Mouse (Mus musculus) embryonic facial prominence, embryonic 10.5 days (tissue): Measurements from ENCODE around the gene Prl8a1. TPM values are rescaled to one million over a fixed set of nuclear protein-coding genes. Genes with fewer than 3 reads are reported as not detected.

ENCODE experiments used
- DNase-seq: peaks from one replicate; pipeline ENCODE4 v3.0.0-alpha.2; 2017; ENCODE audit warnings: low spot score
- H3K27ac ChIP-seq: fragments of 300-500 bp; sonication (generic); replicated peaks from 2 replicates; pipeline ENCODE4 v1.5.1; 2016; ENCODE audit warnings: mild to moderate bottlenecking
- H3K27me3 ChIP-seq: fragments of 300-500 bp; sonication (generic); replicated peaks from 2 replicates; pipeline ENCODE4 v1.6.1; 2016; ENCODE audit warnings: low read depth, mild to moderate bottlenecking; ENCODE audit not compliant: poor library complexity, severe bottlenecking
- H3K36me3 ChIP-seq: fragments of 300-500 bp; sonication (generic); replicated peaks from 2 replicates; pipeline ENCODE4 v1.6.1; 2016; ENCODE audit warnings: mild to moderate bottlenecking, moderate library complexity
- H3K4me1 ChIP-seq: fragments of 300-500 bp; sonication (generic); 2 replicates; pipeline ENCODE4 v1.6.1; 2016
- H3K4me3 ChIP-seq: fragments of 300-500 bp; sonication (generic); 2 replicates; pipeline ENCODE4 v1.5.1; 2016; ENCODE audit warnings: mild to moderate bottlenecking, moderate library complexity
- H3K9me3 ChIP-seq: fragments of 300-500 bp; sonication (generic); 2 replicates; pipeline ENCODE4 v1.6.1; 2016; ENCODE audit warnings: mild to moderate bottlenecking
- WGBS: fragments of 180-500 bp; shearing (Covaris S2); methylation state at CpG from one replicate; pipeline ENCODE4 v1.1.7; 2016; 5-methylcytosine and 5-hydroxymethylcytosine counted together
- polyA plus RNA-seq: library from polyadenylated mRNA; unstranded; fragments of >200 nt; fragmentation: Nextera tagmentation; extraction: Ambion mirVana; gene quantifications from 2 replicates; pipeline ENCODE4 v1.2.1, GENCODE M21; 2016

The Prl8a1 gene
- polyA plus RNA-seq: not detected in 2 replicates

DNA sequence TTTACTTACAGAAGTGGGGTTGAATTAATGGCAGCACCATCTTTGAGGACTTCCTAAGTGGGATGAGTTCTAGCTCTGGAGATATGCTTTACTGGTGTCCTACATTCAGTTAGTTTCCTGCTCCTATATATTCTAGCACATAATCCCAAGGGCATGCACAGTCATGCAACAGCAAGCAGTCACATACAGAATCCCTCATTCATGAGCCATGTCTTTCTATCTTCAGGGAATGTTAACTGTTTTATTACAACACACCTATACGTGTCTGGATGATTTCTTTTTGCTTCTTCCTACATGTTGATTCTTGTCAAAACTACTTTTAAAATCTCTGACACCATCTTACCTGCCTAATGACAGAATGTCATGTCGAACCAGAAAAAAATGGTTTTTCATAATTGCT lies at the start of gene Prl8a1:
TSS of gene Prl8a1 (minus strand) at position 101 of the 400 bp plus-strand sequence.
- no peaks in the 10 kb centered on the region for H3K9me3 ChIP-seq
- no peak within 1 kb of the TSS for H3K4me3 ChIP-seq
- no peak within 1 kb of the TSS for H3K27ac ChIP-seq
- DNase-seq: no peak
- WGBS: 85% methylated on average over 2 of the region's 2 CpGs
- no peaks in the 10 kb centered on the region for H3K4me1 ChIP-seq
- H3K36me3 ChIP-seq: no peaks in the 10 kb centered on the region
- no peaks in the 10 kb centered on the region for H3K27me3 ChIP-seq

DNA sequence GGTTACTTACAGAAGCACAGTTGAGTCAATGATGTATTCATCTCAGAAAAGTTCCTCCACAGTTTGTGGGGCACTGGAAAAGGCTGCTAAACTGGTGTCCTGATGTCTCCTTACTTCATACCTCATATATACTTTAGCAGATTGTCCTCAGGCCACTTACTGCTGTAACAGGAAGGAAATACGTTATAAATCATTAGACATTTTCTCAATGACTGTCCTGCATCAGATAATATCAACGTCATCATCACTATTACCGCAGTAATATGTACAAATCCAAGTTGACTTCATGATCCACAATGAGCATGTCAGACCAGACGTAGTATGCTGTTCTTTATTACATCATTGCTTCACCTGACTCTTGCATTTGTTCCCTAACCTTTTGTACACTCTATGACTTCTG lies 28.5 kb upstream of the Prl8a1 start, which contains the start of gene Prl7b1:
TSS of gene Prl7b1 (minus strand) at position 101 of the 400 bp plus-strand sequence.
- Histone ChIP-seq H3K27ac (no peak within 1 kb of the TSS), H3K4me3 (no peak within 1 kb of the TSS), H3K27me3 (no peaks in the 10 kb centered on the region), H3K9me3 (no peaks in the 10 kb centered on the region), H3K36me3 (no peaks in the 10 kb centered on the region), H3K4me1 (no peaks in the 10 kb centered on the region)
- 79% methylated on average over 4 of the region's 4 CpGs for WGBS
- no peak for DNase-seq

DNA sequence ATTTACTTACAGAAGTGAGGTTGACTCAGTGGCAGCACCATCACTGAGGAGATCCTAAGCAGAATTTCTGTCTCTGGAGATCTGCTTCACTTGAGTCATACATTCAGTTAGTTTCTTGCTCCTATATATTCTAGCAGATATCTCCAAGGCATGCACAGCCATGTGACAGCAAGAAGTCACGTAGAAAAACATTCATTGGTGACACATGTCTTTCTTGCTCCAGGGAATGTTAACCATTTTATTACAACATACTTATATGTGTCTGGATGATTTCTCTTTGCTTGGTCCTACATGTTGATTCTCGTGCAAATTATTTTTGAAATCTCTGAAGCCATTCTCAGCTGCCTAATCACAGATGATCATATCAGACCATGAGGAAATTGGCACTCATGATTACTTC lies 17.5 kb downstream of the Prl8a1 start, which contains the start of gene Prl8a9:
TSS of gene Prl8a9 (minus strand) at position 101 of the 400 bp plus-strand sequence.
- DNase-seq: no peak
- no peak within 1 kb of the TSS for H3K4me3 ChIP-seq
- H3K36me3 ChIP-seq: no peaks in the 10 kb centered on the region
- WGBS: 89% methylated on average over 2 of the region's 2 CpGs
- H3K9me3 ChIP-seq: no peaks in the 10 kb centered on the region
- no peaks in the 10 kb centered on the region for H3K4me1 ChIP-seq
- H3K27ac ChIP-seq: no peak within 1 kb of the TSS
- H3K27me3 ChIP-seq: no peaks in the 10 kb centered on the region

DNA sequence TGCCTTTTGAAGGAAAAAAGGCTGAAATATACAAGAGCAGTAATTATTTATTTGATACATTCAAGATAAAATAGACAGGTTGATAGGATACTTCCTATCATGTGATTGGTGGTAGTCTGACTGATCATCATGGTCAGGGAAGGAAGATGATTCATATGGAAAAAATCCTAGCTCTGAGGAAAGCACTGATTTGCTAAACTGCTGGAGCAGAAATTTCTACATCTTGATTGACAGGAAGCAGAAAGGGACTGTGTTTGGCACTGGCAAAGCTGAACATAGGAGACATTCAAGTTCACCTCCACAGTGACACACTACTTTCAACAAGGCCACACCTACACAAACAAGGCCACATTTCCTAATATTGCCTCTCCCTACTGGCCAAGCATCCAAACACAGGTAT lies 28.6 kb downstream of the Prl8a1 start:
- H3K4me1 ChIP-seq: no peaks in the 10 kb centered on the region
- H3K27ac ChIP-seq: no peak overlapping the region
- H3K9me3 ChIP-seq: no peaks in the 10 kb centered on the region
- no peak for DNase-seq
- H3K27me3 ChIP-seq: no peaks in the 10 kb centered on the region
- no peak overlapping the region for H3K4me3 ChIP-seq
- H3K36me3 ChIP-seq: no peaks in the 10 kb centered on the region

Other genes with a start within 250 kb of the Prl8a1 start
- gene Prl8a2, start 236.5 kb downstream of the Prl8a1 start, polyA plus RNA-seq: not detected in 2 replicates
- gene Prl2b1, start 191.3 kb downstream of the Prl8a1 start, polyA plus RNA-seq: not detected in 2 replicates
- not detected in 2 replicates for gene Prl8a6, start 143.5 kb downstream of the Prl8a1 start, polyA plus RNA-seq
- gene Prl8a8, start 69.0 kb downstream of the Prl8a1 start, polyA plus RNA-seq: not detected in 2 replicates
- not detected in 2 replicates for gene Prl8a9, start 17.6 kb downstream of the Prl8a1 start, polyA plus RNA-seq
- gene Prl7b1, start 28.4 kb upstream of the Prl8a1 start, polyA plus RNA-seq: not detected in 2 replicates
- gene Prl7a1, start 60.3 kb upstream of the Prl8a1 start, polyA plus RNA-seq: not detected in 2 replicates
- not detected in 2 replicates for gene Prl7a2, start 85.9 kb upstream of the Prl8a1 start, polyA plus RNA-seq
- gene Prl7d1, start 134.6 kb upstream of the Prl8a1 start, polyA plus RNA-seq: not detected in 2 replicates
- not detected in 2 replicates for gene Prl7c1, start 198.6 kb upstream of the Prl8a1 start, polyA plus RNA-seq
- gene Prl2a1, start 219.5 kb upstream of the Prl8a1 start, polyA plus RNA-seq: not detected in 2 replicates